Mouse (Mus musculus) heart, adult 18-20 months (tissue): ENCODE data around the gene Barx2. TPM values are rescaled to one million over a fixed set of nuclear protein-coding genes. Genes with fewer than 3 reads are reported as not detected.

Source experiments
- DNase-seq, 2 experiments: peaks; one replicate each; pipeline ENCODE4 v3.0.0; 2021 to 2022; ENCODE audit warnings: mixed read lengths in 1 of 2
- total RNA-seq, 2 experiments: library from RNA; stranded (reverse); gene quantifications; 2 replicates each; pipeline ENCODE4 v1.2.3; 2021

The Barx2 gene
- total RNA-seq, 2 experiments from 2014 or later = 0.25 to 0.28 TPM

- no peak for DNase-seq
Observed at GRCm38 (mm10) chr9:31888333-31888732, 24.9 kb downstream of the Barx2 start.

DNA sequence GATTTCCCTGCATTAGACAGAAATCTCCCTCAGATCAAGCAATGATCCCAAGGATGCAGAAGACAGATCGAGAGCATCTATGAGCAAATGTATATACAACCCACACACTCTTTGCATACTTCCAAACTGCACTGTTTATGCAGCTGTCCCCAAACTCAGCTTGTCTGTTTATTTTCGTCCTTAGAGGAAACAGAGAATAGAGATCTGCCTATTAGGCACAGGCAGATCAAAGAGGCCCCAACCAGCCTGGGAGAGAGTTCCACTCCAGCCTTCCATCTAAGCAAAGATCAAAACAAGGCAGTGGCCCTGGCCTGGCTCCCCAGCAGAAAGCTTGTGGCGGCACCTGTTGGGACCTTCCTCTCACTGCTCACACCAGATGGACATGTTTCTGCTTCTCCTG lies 27.0 kb downstream of the Barx2 start:
- DNase-seq = no peak

DNA sequence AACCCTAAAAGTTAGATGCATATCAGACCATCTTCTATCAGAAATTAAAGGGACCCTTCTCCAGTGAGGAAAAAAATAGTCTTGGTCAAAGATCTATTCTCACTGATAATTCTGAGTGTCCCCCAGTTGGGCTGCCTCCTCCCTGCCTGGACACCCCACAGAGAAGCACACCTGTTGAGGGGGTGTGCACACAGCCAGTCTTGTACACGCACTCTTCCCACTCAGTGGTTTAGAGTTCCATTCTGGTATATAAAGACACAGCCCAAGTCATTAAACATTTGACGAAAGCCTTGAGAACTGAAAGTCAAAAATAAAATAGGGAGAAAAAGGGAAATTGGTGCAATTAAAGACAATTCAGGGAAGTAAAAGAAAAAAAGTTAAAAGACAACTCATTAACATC lies 30.9 kb downstream of the Barx2 start:
- no peak for DNase-seq

GRCm38 (mm10) chr9:31875556-31875955 lies 37.7 kb downstream of the Barx2 start:
- DNase-seq = no peak

DNA sequence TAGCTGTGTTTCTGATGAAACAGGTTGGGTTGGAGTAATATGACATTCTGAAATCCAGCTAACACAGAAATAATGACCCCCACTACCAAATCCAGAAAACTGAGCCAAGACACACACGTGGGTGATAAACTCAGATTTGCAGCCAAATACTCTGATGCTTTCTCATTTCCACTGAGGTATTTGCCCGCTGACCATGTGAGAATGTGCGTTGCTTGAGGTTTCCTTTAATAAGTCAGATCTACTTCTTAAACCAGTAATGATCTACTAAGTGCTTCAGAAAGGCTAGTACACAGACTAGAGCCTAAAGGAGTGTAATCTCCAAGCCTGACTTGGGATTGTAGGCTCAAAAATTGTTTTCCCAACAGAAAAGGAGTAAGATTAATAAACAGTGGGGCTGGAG lies 39.0 kb downstream of the Barx2 start:
- DNase-seq = no peak

GRCm38 (mm10) chr9:31871410-31871809 lies 41.9 kb downstream of the Barx2 start:
- no peak for DNase-seq

- no peak for DNase-seq
Observed at GRCm38 (mm10) chr9:31868823-31869460, 44.3 kb downstream of the Barx2 start.

DNA sequence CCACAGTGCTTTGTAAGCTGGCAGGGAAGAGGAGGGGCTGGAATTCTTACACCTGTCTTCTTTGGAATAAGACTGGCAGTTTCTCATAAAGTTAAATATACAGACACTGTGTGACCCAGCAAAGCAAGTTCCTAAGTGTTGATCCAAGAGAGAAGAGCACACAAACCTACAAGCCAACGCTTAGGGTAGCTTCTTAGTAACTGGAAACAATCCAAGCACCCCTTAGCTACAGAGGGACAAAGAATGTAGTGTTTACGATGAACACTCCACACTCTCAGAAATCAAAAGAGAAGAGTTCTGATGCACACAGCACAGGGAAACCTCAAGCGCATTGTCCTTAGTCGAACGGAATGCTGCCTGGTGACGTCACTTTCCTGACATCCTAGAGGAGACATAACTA lies 49.4 kb downstream of the Barx2 start:
- no peak for DNase-seq

- DNase-seq = no peak
Observed at GRCm38 (mm10) chr9:31859446-31859845, 53.8 kb downstream of the Barx2 start.

DNA sequence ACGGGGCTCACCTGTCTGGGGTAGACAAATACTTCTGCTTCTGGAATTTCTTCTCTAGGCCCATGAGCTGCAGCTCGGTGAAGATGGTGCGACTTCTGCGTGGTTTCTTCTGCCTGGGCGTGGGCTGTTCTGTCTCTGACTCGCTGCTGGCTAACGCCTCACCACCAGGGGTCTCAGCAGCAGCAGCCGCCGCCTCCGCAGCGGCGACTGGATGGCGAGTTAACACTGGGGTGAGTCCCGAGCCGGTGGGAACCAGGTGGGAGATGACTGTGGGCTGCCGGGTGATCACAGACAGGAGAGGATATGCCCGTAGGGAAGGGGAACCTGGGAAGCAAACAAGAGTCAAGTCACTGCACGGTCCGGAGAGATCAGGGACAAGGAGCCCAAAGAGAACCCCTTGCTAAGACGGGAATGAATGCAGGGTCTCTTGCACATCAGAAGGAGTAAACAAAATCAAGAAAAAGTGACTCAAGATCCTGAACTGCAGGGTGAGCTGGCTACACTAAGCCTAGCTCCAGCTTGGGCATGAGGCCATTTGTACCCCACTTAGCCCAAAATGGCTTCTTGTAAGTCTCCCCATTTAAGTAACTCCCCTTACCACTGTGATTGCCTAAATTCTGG lies 54.4 kb downstream of the Barx2 start:
- no peak for DNase-seq

- DNase-seq = peak in 1 of 2 experiments; percentile 28
Observed at GRCm38 (mm10) chr9:31857512-31857911, 55.8 kb downstream of the Barx2 start.

- DNase-seq = peak in 1 of 2 experiments; percentile 14
Observed at GRCm38 (mm10) chr9:31856437-31856836, 56.8 kb downstream of the Barx2 start.

DNA sequence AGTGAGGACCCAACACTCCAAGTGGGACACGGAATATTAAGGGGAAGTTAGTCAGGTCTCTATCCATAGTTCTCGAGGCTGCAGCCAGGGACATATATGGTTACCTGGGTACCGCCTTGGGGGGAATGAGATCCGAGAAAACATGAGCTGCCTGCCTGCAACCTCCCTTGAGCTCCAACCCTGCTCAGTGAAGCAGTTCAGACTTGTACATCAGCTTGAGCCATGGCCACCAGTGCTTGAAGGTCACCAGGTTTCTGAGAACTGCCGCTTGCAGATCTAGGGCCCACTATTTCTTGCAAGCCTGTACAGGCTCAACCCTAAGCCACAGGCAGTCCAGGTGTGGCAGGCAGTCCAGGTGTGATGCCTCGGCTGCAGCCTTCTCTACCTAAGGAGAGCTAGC lies 57.6 kb downstream of the Barx2 start:
- DNase-seq = no peak

DNA sequence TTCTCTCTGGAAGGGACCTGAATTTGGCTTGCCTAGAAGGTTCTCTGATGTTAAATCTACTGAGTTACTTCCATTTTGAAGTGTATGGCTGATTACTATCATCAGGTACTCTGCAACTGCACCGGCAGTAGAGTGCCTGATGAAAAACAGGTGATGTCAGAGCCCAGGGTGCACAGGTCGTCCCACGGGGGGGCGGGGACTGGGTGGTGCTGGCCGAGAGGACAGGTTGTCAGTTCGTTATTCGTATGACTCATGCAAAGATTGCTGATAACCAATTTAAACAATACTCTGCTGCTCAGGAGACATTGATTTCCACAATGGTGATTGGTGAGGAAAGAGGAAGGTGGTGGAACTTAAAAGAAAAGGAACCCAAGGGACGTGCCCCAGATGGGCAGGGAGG lies 61.6 kb downstream of the Barx2 start:
- DNase-seq = no peak

DNA sequence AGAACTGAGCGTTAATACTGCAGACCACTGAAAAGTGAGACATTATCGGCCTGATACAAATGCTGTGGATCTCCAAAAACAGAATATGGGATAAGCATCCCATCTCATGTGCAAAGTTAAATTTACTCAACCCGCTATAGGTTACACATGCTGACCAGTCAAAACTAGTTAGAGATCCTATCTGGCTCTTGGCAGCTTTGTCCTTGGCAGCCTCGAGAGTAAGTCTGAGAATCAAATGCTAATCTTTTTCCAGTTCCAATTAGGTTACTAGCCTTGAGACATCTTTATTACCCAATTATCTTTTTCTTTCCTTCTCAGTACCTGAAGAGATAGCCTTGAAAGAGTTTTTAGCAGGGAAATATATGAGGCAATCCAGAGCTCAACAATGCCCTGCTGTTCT lies 62.6 kb downstream of the Barx2 start:
- DNase-seq = no peak

DNA sequence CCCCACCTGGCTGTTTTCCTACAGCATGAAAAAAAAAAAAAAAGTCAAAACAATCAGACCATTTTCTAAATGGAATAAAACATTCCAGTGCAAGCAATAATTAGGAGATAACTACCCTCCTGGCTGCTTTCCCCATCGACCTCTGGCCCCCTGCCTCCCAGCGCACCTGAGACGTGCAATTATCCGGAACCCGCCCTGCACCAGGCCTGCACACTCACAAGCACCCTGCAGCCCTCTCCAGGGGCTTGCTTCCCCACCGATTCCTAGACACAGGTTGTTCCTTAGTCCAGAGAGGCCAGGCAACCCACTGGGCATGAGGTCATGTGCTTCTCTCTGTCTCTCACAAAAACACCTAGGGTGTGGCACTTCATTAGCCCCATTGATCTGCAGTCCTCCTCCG lies 63.9 kb downstream of the Barx2 start:
- DNase-seq = no peak

- DNase-seq = no peak
Observed at GRCm38 (mm10) chr9:31844614-31845013, 68.6 kb downstream of the Barx2 start.

DNA sequence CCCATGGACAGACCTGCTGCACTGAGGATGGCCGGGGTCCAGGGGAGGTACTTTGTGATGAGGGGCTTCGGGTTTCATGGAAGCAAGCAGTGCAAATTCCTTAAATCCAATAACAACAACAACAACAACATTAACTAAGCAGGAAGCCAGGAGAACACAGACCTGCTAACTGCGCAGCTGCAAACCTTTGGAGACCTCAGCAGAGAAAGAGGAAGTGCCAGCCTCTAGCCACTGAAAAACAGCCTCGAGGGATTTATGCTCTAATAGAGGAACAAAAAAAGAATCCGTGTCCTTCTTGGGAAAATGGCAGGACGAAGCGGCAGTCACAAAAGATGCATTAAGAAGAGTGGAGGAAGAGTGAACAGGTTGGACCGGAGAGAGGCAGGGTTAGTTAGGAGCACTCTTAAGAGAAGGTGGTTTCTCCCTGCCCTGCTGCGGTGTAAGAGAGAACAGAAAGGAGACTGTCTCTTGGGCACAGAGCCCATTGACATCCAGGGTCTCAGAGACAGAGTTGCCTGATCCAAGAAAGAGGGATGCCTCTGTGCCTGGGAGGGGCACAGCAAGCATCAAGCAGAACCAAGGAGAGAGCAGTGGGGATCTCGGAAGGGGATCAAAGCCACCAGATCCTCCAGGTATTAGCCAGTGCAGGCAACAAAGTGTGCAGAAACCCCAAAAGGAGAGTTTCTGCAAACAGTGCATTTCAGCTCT lies 72.0 kb downstream of the Barx2 start:
- peak in 1 of 2 experiments; percentile 41 for DNase-seq

DNA sequence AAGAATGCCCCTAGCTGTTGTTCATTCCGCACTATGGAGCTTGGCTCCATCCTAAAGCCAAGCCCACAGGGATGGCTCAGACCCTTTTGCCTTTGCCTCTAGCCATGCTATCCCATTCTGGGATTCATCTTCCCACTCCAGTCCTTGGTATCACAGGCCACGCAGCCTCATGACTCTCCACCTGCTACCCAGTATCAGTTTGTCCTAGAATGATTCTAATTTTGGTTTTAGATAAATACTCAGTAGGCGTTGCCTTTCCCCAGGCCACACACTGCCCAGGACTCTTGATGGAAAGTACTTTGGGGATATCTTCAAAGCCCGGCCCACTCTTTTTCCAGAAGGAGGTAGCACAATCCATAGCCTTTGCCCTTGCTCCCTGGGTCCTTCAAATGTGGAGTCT lies 72.7 kb downstream of the Barx2 start:
- peak; percentile 39 to 43 for DNase-seq

- no peak for DNase-seq
Observed at GRCm38 (mm10) chr9:31840037-31840436, 73.2 kb downstream of the Barx2 start.

DNA sequence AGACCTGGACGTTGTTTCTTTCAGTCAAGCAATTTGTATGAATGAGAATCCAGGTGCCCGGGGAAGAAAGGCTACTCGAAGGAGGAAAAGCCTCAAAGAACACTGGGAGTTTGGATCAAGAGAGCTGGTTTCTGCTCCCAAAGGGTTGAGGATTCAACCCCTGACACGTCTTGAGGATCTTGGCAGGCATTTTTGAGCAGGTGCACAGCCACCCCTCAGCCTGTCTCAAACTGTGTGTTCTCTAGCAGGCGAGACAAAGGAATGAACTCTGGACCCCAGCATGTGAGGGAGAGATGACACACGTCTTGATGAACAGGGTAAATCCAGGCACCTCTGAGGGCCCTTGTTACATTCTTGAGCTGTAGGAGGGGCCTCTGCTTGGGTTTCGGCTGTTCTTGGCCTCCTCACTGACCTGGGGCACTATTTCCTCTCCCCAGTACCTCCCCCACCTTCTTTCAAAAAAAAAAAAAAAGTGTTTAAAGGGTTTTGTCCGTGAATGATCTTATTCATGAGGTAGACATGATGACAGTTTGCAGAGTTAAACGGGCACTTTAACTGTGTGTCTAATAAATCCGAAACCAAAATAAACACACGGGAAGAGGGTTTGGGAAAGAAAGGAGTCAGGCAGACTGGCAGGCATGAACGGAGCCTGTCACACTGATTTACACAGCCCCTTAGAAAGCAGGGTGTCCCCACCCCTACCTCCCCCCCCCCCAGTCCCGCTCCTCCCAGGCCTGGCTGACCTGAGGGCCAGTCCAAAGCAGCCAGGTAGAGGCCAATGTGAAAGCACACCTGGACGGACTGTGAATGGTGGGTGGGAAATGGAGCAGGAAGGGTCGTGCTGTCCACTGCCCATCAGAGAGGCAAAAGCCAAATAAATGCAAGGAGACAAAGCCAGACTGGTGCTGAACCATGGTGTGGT lies 73.9 kb downstream of the Barx2 start:
- no peak for DNase-seq

DNA sequence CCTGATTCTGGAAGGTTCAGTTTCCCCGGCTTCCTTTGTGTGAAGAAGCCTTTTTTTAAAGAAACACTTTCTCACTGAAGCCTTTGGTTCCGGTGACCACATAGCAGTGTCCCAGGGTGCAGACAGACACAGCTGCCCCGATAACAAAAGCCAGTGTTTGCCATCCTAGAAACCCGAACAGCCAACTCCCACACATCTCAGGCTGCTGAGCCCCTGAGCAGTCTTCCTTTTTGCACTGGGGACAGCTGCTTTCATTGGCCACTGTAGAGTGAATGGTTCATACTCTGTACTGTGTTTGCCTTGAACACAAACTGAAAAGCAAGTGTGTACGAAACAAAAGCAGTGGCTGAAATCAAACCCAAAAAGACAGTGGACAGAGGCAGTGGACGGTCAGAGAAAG lies 75.2 kb downstream of the Barx2 start:
- no peak for DNase-seq

- DNase-seq = no peak
Observed at GRCm38 (mm10) chr9:31808753-31809152, 104.5 kb downstream of the Barx2 start.
